Mouse (Mus musculus): Measurements from ENCODE around the gene Cacnb1. TPM values are rescaled to one million over a fixed set of nuclear protein-coding genes. Genes with fewer than 3 reads are reported as not detected.

Gene Cacnb1
- total RNA-seq, 2 experiments from 2014 or later, result 150 TPM

GRCm38 (mm10) chr11:98045596-98045995 lies 22.8 kb upstream of the Cacnb1 start:
- no peak for DNase-seq (ENCODE audit: low spot score in 2 of 2)
- intact Hi-C loops (cut with DNase I), result no loop called here

GRCm38 (mm10) chr11:98044074-98044473 lies 21.2 kb upstream of the Cacnb1 start:
- intact Hi-C loops (cut with DNase I), result no loop called here

GRCm38 (mm10) chr11:98042741-98043140 lies 19.9 kb upstream of the Cacnb1 start:
- intact Hi-C loops (cut with DNase I), result no loop called here
- no peak for DNase-seq (ENCODE audit: low spot score in 2 of 2)

More at GRCm38 (mm10) chr11:98044074-98044473, 21.2 kb upstream of the Cacnb1 start:
- DNase-seq (ENCODE audit: low spot score in 2 of 2), result no peak

GRCm38 (mm10) chr11:98040975-98041374 lies 18.1 kb upstream of the Cacnb1 start:
- intact Hi-C loops (cut with DNase I), result no loop called here
- DNase-seq (ENCODE audit: low spot score in 2 of 2), result no peak

GRCm38 (mm10) chr11:98037871-98038270 lies 15.0 kb upstream of the Cacnb1 start:
- intact Hi-C loops (cut with DNase I), result no loop called here
- peak; percentile 57 to 86 for DNase-seq (ENCODE audit: low spot score in 2 of 2)

- DNase-seq (ENCODE audit: low spot score in 2 of 2), result peak in 1 of 2 experiments; percentile 58
- intact Hi-C loops (cut with DNase I), result no loop called here
These were observed 13.1 kb upstream of the Cacnb1 start for GRCm38 (mm10) chr11:98035977-98036377.

GRCm38 (mm10) chr11:98034840-98035239 lies 12.0 kb upstream of the Cacnb1 start:
- intact Hi-C loops (cut with DNase I), result no loop called here
- peak; percentile 53 to 73 for DNase-seq (ENCODE audit: low spot score in 2 of 2)

GRCm38 (mm10) chr11:98034061-98034460 lies 11.2 kb upstream of the Cacnb1 start:
- intact Hi-C loops (cut with DNase I), result no loop called here
- no peak for DNase-seq (ENCODE audit: low spot score in 2 of 2)

GRCm38 (mm10) chr11:98031443-98031770 lies 8.6 kb upstream of the Cacnb1 start:
- DNase-seq (ENCODE audit: low spot score in 2 of 2), result peak; percentile 85 to 90
- intact Hi-C loops (cut with DNase I), result loop anchor here (1.0 kb wide), 1 partner anchor 44 kb away; no protein-coding TSS in a partner anchor

- intact Hi-C loops (cut with DNase I), result loop anchor here (1.0 kb wide), 1 partner anchor 44 kb away; no protein-coding TSS in a partner anchor
- DNase-seq (ENCODE audit: low spot score in 2 of 2), result no peak
These were observed 8.0 kb upstream of the Cacnb1 start for GRCm38 (mm10) chr11:98030701-98031442.

GRCm38 (mm10) chr11:98027785-98028184 lies 5.0 kb upstream of the Cacnb1 start:
- DNase-seq (ENCODE audit: low spot score in 2 of 2), result no peak
- intact Hi-C loops (cut with DNase I), result no loop called here

GRCm38 (mm10) chr11:98027297-98027688 lies 4.5 kb upstream of the Cacnb1 start:
- DNase-seq (ENCODE audit: low spot score in 2 of 2), result no peak
- intact Hi-C loops (cut with DNase I), result no loop called here

GRCm38 (mm10) chr11:98026570-98027296 lies 3.9 kb upstream of the Cacnb1 start, which contains the start of gene Rpl19:
TSS of gene Rpl19 (plus strand) at chr11:98026710.
- DNase-seq (ENCODE audit: low spot score in 2 of 2), result peak; percentile 93 to 94
- intact Hi-C loops (cut with DNase I), result no loop called here

- intact Hi-C loops (cut with DNase I), result no loop called here
- DNase-seq (ENCODE audit: low spot score in 2 of 2), result no peak
These were observed 3.4 kb upstream of the Cacnb1 start for GRCm38 (mm10) chr11:98026248-98026569.

GRCm38 (mm10) chr11:98024516-98024915 lies 1.7 kb upstream of the Cacnb1 start:
- intact Hi-C loops (cut with DNase I), result no loop called here
- no peak for DNase-seq (ENCODE audit: low spot score in 2 of 2)

GRCm38 (mm10) chr11:98022253-98022554 lies 630 bp downstream of the Cacnb1 start:
- DNase-seq (ENCODE audit: low spot score in 2 of 2), result no peak
- intact Hi-C loops (cut with DNase I), result no loop called here

GRCm38 (mm10) chr11:98021565-98022252 lies 1.1 kb downstream of the Cacnb1 start:
- intact Hi-C loops (cut with DNase I), result no loop called here

GRCm38 (mm10) chr11:98021118-98021517 lies 1.7 kb downstream of the Cacnb1 start:
- no peak for DNase-seq (ENCODE audit: low spot score in 2 of 2)
- intact Hi-C loops (cut with DNase I), result no loop called here

More at GRCm38 (mm10) chr11:98021565-98022252, 1.1 kb downstream of the Cacnb1 start:
- no peak for DNase-seq (ENCODE audit: low spot score in 2 of 2)

- no peak for DNase-seq (ENCODE audit: low spot score in 2 of 2)
- intact Hi-C loops (cut with DNase I), result no loop called here
These were observed 2.1 kb downstream of the Cacnb1 start for GRCm38 (mm10) chr11:98020710-98021109.

GRCm38 (mm10) chr11:98019883-98020610 lies 2.8 kb downstream of the Cacnb1 start:
- intact Hi-C loops (cut with DNase I), result no loop called here
- no peak for DNase-seq (ENCODE audit: low spot score in 2 of 2)
